ENCODE assay signal across 8 mouse cellular contexts in genomic region chr19:29947891-29948801, GRCm38 (mm10). TPM values are rescaled to one million over a fixed set of nuclear protein-coding genes. Genes with fewer than 3 reads are reported as not detected.
DNase-seq lines count a peak whose midpoint lies in the region; ATAC-seq lines count a peak whose summit lies in the region.

No protein-coding gene starts in this region.

- H3K36me3 ChIP-seq in erythroblast, embryonic 14.5 days (ENCODE audit: control insufficient read depth), result no peaks in the 10 kb centered on the region
- H3K36me3 ChIP-seq in heart, embryonic 10.5 days, result no peaks in the 10 kb centered on the region
- no peaks in the 10 kb centered on the region for H3K36me3 ChIP-seq in limb, embryonic 12.5 days
- H3K36me3 ChIP-seq in midbrain, embryonic 14.5 days (ENCODE audit: control insufficient read depth, insufficient read depth, low read length), result no peaks in the 10 kb centered on the region

- no peaks in the 10 kb centered on the region for H3K9me3 ChIP-seq in erythroblast, embryonic 14.5 days (ENCODE audit: control insufficient read depth, low read length)
- H3K9me3 ChIP-seq in heart, embryonic 10.5 days, result no peaks in the 10 kb centered on the region
- no peaks in the 10 kb centered on the region for H3K9me3 ChIP-seq in limb, embryonic 12.5 days
- no peaks in the 10 kb centered on the region for H3K9me3 ChIP-seq in midbrain, embryonic 14.5 days (ENCODE audit: control insufficient read depth, low read length)

- peak overlapping the region; percentile 67 for H3K4me2 ChIP-seq in limb, embryonic 12.5 days
- peak overlapping the region; percentile 63 for H3K4me2 ChIP-seq in midbrain, embryonic 14.5 days (ENCODE audit: low read length)

- peak; percentile 52; the same call in 1 of the 2 replicates for ATAC-seq in limb, embryonic 12.5 days (ENCODE audit: insufficient number of reproducible peaks, insufficient read depth, low FRiP score, low TSS enrichment, low read depth)
- peak; percentile 89; the same call in 1 of the 2 replicates for ATAC-seq in midbrain, embryonic 14.5 days (ENCODE audit: low FRiP score, low TSS enrichment)
- no peak for ATAC-seq in activated CD4-positive, CD25-positive, alpha-beta regulatory T cell, adult 4 months

- DNase-seq in brain, embryonic 18.5 days (ENCODE audit: low read depth, low spot score), result peak; percentile 47
- DNase-seq in heart, embryonic 10.5 days (ENCODE audit: low spot score), result peak; percentile 88
- DNase-seq in kidney, adult 9 months, result peak; percentile 98
- DNase-seq in midbrain, embryonic 14.5 days, result peak; percentile 86
- DNase-seq in spleen, adult 12 weeks (ENCODE audit: low spot score), result peak; percentile 5

- 24% methylated on average over 25 of the region's 25 CpGs for WGBS in heart, embryonic 10.5 days
- 23% methylated on average over 25 of the region's 25 CpGs for WGBS in limb, embryonic 12.5 days
- 23% methylated on average over 25 of the region's 25 CpGs for WGBS in midbrain, embryonic 14.5 days

- peaks cover 3% of the 10 kb centered on the region; the same call in 1 of the 2 replicates for H3K27me3 ChIP-seq in erythroblast, embryonic 14.5 days (ENCODE audit: control insufficient read depth)
- no peaks in the 10 kb centered on the region for H3K27me3 ChIP-seq in heart, embryonic 10.5 days (ENCODE audit: insufficient read depth, poor library complexity, severe bottlenecking)
- no peaks in the 10 kb centered on the region; the same call in 1 of the 2 replicates for H3K27me3 ChIP-seq in limb, embryonic 12.5 days
- no peaks in the 10 kb centered on the region for H3K27me3 ChIP-seq in midbrain, embryonic 14.5 days (ENCODE audit: control insufficient read depth, insufficient read depth, low read length)

- no peaks in the 10 kb centered on the region; the same call in 1 of the 2 replicates for H3K4me1 ChIP-seq in erythroblast, embryonic 14.5 days (ENCODE audit: control insufficient read depth)
- H3K4me1 ChIP-seq in heart, embryonic 10.5 days, result peaks cover 10% of the 10 kb centered on the region; the same call in 1 of the 2 replicates
- peaks cover 9% of the 10 kb centered on the region; the same call in 1 of the 2 replicates for H3K4me1 ChIP-seq in limb, embryonic 12.5 days (replicated peaks)
- H3K4me1 ChIP-seq in midbrain, embryonic 14.5 days (ENCODE audit: control insufficient read depth, insufficient read depth, low read length), result peaks cover 11% of the 10 kb centered on the region

- peak overlapping the region; percentile 72 for H3K27ac ChIP-seq in heart, embryonic 10.5 days
- no peak overlapping the region for H3K27ac ChIP-seq in limb, embryonic 12.5 days
- no peak overlapping the region for H3K27ac ChIP-seq in midbrain, embryonic 14.5 days (replicated peaks; ENCODE audit: low read depth, low read length)

- no peak overlapping the region; the same call in 1 of the 2 replicates for H3K9ac ChIP-seq in limb, embryonic 12.5 days (replicated peaks)
- no peak overlapping the region for H3K9ac ChIP-seq in midbrain, embryonic 14.5 days (replicated peaks; ENCODE audit: low read length)

- H3K4me3 ChIP-seq in erythroblast, embryonic 14.5 days (replicated peaks), result peak overlapping the region; percentile 17
- H3K4me3 ChIP-seq in heart, embryonic 10.5 days, result peak overlapping the region; percentile 62
- peak overlapping the region; percentile 37 for H3K4me3 ChIP-seq in limb, embryonic 12.5 days (replicated peaks)
- peak overlapping the region; percentile 27 for H3K4me3 ChIP-seq in midbrain, embryonic 14.5 days (replicated peaks; ENCODE audit: low read depth, low read length)

RNA-seq across cellular contexts. Expression of gene Il33, which starts 23.2 kb away (rescaled TPM):
- not detected in 2 replicates for polyA plus RNA-seq in erythroblast, embryonic 14.5 days (2012)
- polyA plus RNA-seq in heart, embryonic 10.5 days (2016; fragmentation: Nextera tagmentation; extraction: Ambion mirVana), result 1.1 and 1.7 TPM in 2 replicates
- polyA plus RNA-seq in limb, embryonic 12.5 days (2016; fragmentation: Nextera tagmentation; extraction: Ambion mirVana), result 0.13 and 0.47 TPM in 2 replicates
- polyA plus RNA-seq in midbrain, embryonic 14.5 days (2014; fragmentation: Nextera tagmentation; extraction: Ambion mirVana), result 0.25 and 0.43 TPM in 2 replicates
- not detected for polyA plus RNA-seq in activated CD4-positive, CD25-positive, alpha-beta regulatory T cell, adult 4 months (2017; shearing (Covaris generic))

RNA-seq across cellular contexts. Expression of gene Trpd52l3, which starts 55.4 kb away (rescaled TPM):
- polyA plus RNA-seq in erythroblast, embryonic 14.5 days (2012), result not detected in 2 replicates
- not detected in 2 replicates for polyA plus RNA-seq in heart, embryonic 10.5 days (2016; fragmentation: Nextera tagmentation; extraction: Ambion mirVana)
- polyA plus RNA-seq in limb, embryonic 12.5 days (2016; fragmentation: Nextera tagmentation; extraction: Ambion mirVana), result not detected in 2 replicates
- not detected in 2 replicates for polyA plus RNA-seq in midbrain, embryonic 14.5 days (2014; fragmentation: Nextera tagmentation; extraction: Ambion mirVana)
- not detected for polyA plus RNA-seq in activated CD4-positive, CD25-positive, alpha-beta regulatory T cell, adult 4 months (2017; shearing (Covaris generic))

Comparison
In these comparisons a context has a peak if more than half of its experiments do, and no peak if none do; other contexts are left out.
1. DNase-seq: peak in every context shown above with its lines; median percentile 98 in kidney, adult 9 months; 88 in heart, embryonic 10.5 days; 86 in midbrain, embryonic 14.5 days; 47 in brain, embryonic 18.5 days; 5 in spleen, adult 12 weeks.